Comparison of ENCODE assay signal across 21 mouse cellular contexts in the genomic region with DNA sequence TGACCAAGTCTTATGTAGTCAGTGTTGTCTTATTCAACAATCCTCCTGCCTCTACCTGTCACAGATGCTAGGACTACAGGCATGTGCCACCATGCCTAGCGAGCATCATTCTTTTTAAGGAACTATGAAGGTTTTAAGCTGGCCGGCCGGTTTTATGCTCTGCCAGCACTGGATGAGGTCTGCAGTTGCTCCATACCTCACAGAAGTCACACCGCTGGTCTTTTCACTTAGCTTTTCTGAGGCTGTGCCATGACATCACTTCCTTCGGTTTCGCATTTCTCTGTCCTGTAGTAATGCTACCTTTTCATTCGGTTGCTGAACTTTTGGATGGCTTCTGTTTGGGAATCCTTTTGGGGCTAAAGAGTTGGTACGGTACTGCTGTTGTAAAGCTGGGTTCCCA.
"Had no signal": no experiment of that assay in that cellular context is flagged by ENCODE, and none has a peak within 500 bp of the region (broad histone marks: within the 10 kb centered on the region; RNA-seq: fewer than 3 reads in every experiment).

No protein-coding gene starts in this region.

- H3K9ac ChIP-seq: kidney, embryonic 15.5 days; liver, embryonic 13.5 days; midbrain, embryonic 13.5 days; neural tube, embryonic 13.5 days had no signal

- H3K9me3 ChIP-seq: kidney, embryonic 15.5 days; liver, embryonic 13.5 days; megakaryocyte, embryonic 14.5 days; midbrain, embryonic 10.5 days; midbrain, embryonic 13.5 days; neural tube, embryonic 13.5 days had no signal

- H3K4me3 ChIP-seq: kidney, embryonic 15.5 days; layer of hippocampus, adult 2 months; liver, embryonic 13.5 days; megakaryocyte, embryonic 14.5 days; midbrain, embryonic 10.5 days; midbrain, embryonic 13.5 days; myocyte; neural tube, embryonic 13.5 days had no signal

- H3K27me3 ChIP-seq: midbrain, embryonic 13.5 days had no signal

- H3K4me2 ChIP-seq: kidney, embryonic 15.5 days; liver, embryonic 13.5 days; midbrain, embryonic 13.5 days; neural tube, embryonic 13.5 days had no signal

- H3K36me3 ChIP-seq: kidney, embryonic 15.5 days; liver, embryonic 13.5 days; midbrain, embryonic 13.5 days; neural tube, embryonic 13.5 days had no signal

- DNase-seq: kidney, adult 8-10 months; kidney, postnatal 10 days; kidney, postnatal 36 days; layer of hippocampus, adult 9-11 months; liver, embryonic 13.5 days; lung, adult 2 months; lung, postnatal 14 days; lung, postnatal 4 days; retina, postnatal 1 day; right cerebral cortex, postnatal 25 days; spleen, adult 18-20 months; thymus, postnatal 25 days had no signal

- ATAC-seq: intestine, postnatal 0 days; midbrain, embryonic 13.5 days; midbrain, embryonic 16.5 days had no signal

- H3K27ac ChIP-seq: kidney, embryonic 15.5 days; layer of hippocampus, adult 2 months; liver, embryonic 13.5 days; midbrain, embryonic 10.5 days; midbrain, embryonic 13.5 days; neural tube, embryonic 13.5 days had no signal
